Mouse (Mus musculus) limb, embryonic 11.5 days (tissue): ENCODE measurements at regions not wholly inside any gene's neighbourhood (a gene's known extent, or its start where the extent isn't known, plus 50 kb on each side); places are given as distances from the start of the nearest gene placed in this dataset.

Source experiments
- ATAC-seq: fragments of 200-750 bp; cut with Nextera tagmentation; 2 replicates; pipeline ENCODE4 v1.8.0; 2017; ENCODE audit warnings: low read depth; ENCODE audit not compliant: insufficient number of reproducible peaks, low FRiP score, low TSS enrichment
- DNase-seq: peaks from one replicate; pipeline ENCODE4 v3.0.0-alpha.2; 2015; ENCODE audit warnings: low spot score
- H3K27ac ChIP-seq: fragments of 300-500 bp; sonication (generic); replicated peaks from 2 replicates; pipeline ENCODE4 v1.5.1; 2014; ENCODE audit warnings: low read depth, mild to moderate bottlenecking, low read length
- H3K27me3 ChIP-seq: fragments of 300-500 bp; sonication (generic); 2 replicates; pipeline ENCODE4 v1.6.1; 2014; ENCODE audit warnings: mild to moderate bottlenecking, low read length, mixed read lengths; ENCODE audit not compliant: control insufficient read depth, insufficient read depth
- H3K36me3 ChIP-seq: fragments of 300-500 bp; sonication (generic); 2 replicates; pipeline ENCODE4 v1.6.1; 2014; ENCODE audit warnings: mild to moderate bottlenecking, low read length, moderate library complexity, mixed read lengths; ENCODE audit not compliant: control insufficient read depth, insufficient read depth
- H3K4me1 ChIP-seq: fragments of 300-500 bp; sonication (generic); 2 replicates; pipeline ENCODE4 v1.6.1; 2014; ENCODE audit warnings: low read length, mixed read lengths; ENCODE audit not compliant: control insufficient read depth, insufficient read depth
- H3K4me2 ChIP-seq: fragments of 300-500 bp; sonication (generic); 2 replicates; pipeline ENCODE4 v1.6.1; 2014; ENCODE audit warnings: low read depth, mild to moderate bottlenecking, moderate library complexity; ENCODE audit not compliant: severe bottlenecking
- H3K4me3 ChIP-seq: fragments of 300-500 bp; sonication (generic); 2 replicates; pipeline ENCODE4 v1.5.1; 2014; ENCODE audit warnings: low read depth, low read length
- H3K9ac ChIP-seq: fragments of 300-500 bp; sonication (generic); 2 replicates; pipeline ENCODE4 v1.6.1; 2014; ENCODE audit warnings: mild to moderate bottlenecking, low read length
- H3K9me3 ChIP-seq: fragments of 300-500 bp; sonication (generic); 2 replicates; pipeline ENCODE4 v1.6.1; 2016; ENCODE audit warnings: low read length; ENCODE audit not compliant: control insufficient read depth
- WGBS: fragments of 180-500 bp; shearing (Covaris S2); extraction: QIAGEN DNeasy Blood & Tissue Kit; methylation state at CpG from one replicate; pipeline ENCODE4 v1.1.7; 2014; 5-methylcytosine and 5-hydroxymethylcytosine counted together

DNA sequence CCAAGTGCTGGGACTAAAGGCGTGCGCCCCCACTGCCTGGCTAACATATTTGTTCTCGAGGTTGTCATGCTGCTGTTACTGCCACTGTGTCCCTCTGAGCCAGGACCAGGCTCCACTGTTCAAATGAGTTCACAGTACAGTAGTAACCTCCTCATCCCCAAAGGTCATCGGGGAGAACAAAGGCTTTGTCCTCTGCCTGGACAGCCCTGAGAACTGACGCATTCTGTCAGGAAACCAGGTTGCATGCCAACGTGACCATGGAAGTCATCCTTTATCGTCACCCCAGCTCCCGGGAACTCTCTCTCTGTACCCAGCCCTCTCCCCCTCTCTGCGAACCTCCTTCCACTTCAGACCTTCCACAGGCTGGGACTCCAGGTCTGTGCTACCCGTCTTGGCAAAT is 77.6 kb upstream of the Tbx3 start:
- no peak for DNase-seq
- no peak overlapping the region for H3K4me3 ChIP-seq

DNA sequence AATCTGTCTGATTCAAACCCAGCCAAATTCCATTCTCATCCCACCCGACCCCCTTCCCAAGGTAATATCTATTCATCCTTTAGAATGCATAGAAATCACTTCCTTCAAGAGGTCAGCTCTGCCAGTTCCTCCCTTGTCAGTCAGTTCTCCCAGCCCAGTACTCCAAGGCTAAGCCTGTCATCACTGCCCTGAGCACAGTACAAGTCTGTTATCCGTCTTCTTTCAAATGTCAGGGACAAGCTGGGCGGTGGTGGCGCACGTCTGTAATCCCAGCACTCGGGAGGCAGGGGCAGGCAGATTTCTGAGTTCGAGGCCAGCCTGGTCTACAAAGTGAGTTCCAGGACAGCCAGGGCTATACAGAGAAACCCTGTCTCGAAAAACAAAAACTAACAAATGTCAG is 75.9 kb upstream of the Tbx3 start:
- H3K36me3 ChIP-seq: no peaks in the 10 kb centered on the region
- ATAC-seq: no peak
- H3K27me3 ChIP-seq: no peaks in the 10 kb centered on the region
- H3K4me3 ChIP-seq: no peak overlapping the region
- 84% methylated on average over 8 of the region's 8 CpGs for WGBS
- H3K9ac ChIP-seq: no peak overlapping the region
- no peaks in the 10 kb centered on the region for H3K9me3 ChIP-seq
- H3K4me1 ChIP-seq: no peaks in the 10 kb centered on the region
- DNase-seq: no peak
- H3K27ac ChIP-seq: no peak overlapping the region
- no peak overlapping the region for H3K4me2 ChIP-seq

More for the DNA sequence above, 77.6 kb upstream of the Tbx3 start:
- no peak overlapping the region for H3K4me2 ChIP-seq
- peaks cover 4% of the 10 kb centered on the region for H3K4me1 ChIP-seq
- 83% methylated on average over 10 of the region's 10 CpGs for WGBS
- no peak overlapping the region for H3K27ac ChIP-seq
- no peaks in the 10 kb centered on the region for H3K27me3 ChIP-seq
- ATAC-seq: no peak
- H3K36me3 ChIP-seq: no peaks in the 10 kb centered on the region
- no peaks in the 10 kb centered on the region for H3K9me3 ChIP-seq
- no peak overlapping the region for H3K9ac ChIP-seq

DNA sequence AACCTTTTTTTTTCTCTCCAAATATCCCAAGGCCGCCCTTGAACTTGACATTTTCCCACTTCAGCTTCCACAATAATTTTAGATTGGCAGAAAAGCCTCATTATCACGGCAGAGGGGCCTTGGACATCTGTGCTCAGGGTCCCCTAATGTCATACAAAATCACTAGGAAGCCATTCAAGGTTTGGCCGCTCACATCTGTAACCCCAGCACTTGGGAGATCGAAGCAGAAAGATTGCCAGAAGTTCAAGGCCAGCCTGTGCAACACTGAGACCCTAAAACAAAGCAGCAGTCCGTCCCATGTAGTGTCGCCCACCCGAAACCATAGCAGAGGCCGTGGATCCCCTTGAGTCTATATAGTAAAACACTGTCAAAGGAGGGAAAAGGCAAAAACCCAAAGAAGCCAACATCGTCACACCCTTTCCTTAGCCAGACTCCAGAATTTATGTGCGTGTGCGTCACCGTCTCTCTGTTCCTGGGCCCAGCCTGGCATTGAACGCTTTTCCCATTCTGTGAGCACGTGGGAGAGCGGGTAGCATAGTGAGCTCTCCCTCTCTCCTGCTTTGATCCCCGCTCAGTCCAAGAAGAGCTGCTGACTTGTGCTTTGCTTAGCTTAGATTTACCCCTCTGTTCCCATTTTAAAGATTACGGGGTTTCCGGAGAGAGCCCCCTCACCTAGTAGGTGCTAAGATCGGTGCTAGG is 74.0 kb upstream of the Tbx3 start:
- no peaks in the 10 kb centered on the region for H3K27me3 ChIP-seq
- H3K9ac ChIP-seq: no peak overlapping the region
- no peak for ATAC-seq
- H3K4me3 ChIP-seq: no peak overlapping the region
- no peaks in the 10 kb centered on the region for H3K36me3 ChIP-seq
- no peak overlapping the region for H3K4me2 ChIP-seq
- H3K27ac ChIP-seq: no peak overlapping the region
- H3K4me1 ChIP-seq: no peaks in the 10 kb centered on the region
- no peak for DNase-seq
- 80% methylated on average over 19 of the region's 19 CpGs for WGBS
- H3K9me3 ChIP-seq: no peaks in the 10 kb centered on the region

DNA sequence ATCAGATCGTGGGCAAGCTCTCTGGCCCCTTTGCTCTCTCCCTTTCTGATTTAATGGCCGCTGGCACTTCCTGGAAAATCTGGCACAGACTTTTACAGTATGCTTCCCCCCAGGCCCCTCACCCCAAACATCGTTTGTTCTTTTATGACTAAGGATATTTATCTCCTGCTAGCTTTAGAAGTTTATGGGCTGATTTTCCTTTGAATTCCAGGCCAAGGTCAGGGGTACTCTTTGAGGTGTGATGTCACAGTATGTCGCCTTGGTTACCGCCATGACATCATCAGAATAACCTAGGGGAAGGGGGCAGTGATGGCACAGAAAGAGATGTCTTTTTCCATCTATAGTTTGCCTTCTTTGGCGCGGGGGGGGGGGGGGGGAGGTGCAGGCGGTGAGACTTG is 73.5 kb upstream of the Tbx3 start:
- Histone ChIP-seq H3K9me3 (no peaks in the 10 kb centered on the region), H3K4me1 (no peaks in the 10 kb centered on the region), H3K4me2 (no peak overlapping the region), H3K4me3 (no peak overlapping the region), H3K9ac (no peak overlapping the region), H3K27ac (no peak overlapping the region), H3K27me3 (no peaks in the 10 kb centered on the region), H3K36me3 (no peaks in the 10 kb centered on the region)
- ATAC-seq (no peak), DNase-seq (no peak)
- 53% methylated on average over 8 of the region's 8 CpGs for WGBS

DNA sequence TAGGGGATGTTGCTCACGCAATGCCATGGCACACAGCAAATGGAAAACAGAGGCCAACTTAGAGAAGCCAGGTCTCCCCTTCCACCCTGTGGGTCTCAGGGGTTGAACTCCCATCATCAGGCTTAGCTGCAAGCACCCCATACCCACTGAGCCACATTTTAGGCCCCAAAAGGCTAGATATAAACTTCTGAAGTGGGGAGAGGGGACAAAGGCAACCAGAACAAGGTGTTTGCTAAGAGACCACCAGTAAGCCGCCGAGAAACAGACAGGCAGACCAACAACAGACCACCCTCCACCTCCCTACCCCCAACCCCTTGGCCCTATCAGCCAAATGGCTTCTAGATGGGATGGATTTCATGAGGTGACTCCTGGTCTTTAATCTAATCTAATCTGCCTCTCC is 72.9 kb upstream of the Tbx3 start:
- Histone ChIP-seq H3K27ac (no peak overlapping the region), H3K36me3 (no peaks in the 10 kb centered on the region), H3K4me2 (no peak overlapping the region), H3K27me3 (no peaks in the 10 kb centered on the region), H3K9ac (no peak overlapping the region), H3K4me1 (no peaks in the 10 kb centered on the region), H3K9me3 (no peaks in the 10 kb centered on the region), H3K4me3 (no peak overlapping the region)
- ATAC-seq (no peak), DNase-seq (no peak)
- 45% methylated on average over 3 of the region's 3 CpGs for WGBS

DNA sequence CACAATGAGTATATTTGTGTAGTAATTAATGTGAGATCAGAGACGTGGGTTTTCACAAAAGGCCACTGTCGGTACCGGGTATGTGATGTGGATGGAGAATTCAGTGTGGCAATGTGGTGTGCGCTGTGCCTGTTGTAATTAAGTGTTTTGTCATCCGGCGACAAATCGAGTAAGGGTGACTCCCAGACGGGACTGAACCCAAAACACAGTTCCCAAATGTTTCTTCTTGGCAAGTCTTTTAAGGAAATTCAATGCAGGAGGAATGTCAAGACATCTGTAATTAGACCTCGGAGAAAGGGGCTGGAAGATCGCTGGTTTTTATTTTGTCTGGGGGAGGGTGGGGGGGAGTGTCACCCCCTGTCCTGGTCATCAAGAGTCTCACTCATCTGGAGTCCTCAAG is 72.3 kb upstream of the Tbx3 start:
- H3K36me3 ChIP-seq: no peaks in the 10 kb centered on the region
- H3K9ac ChIP-seq: no peak overlapping the region
- ATAC-seq: no peak
- H3K9me3 ChIP-seq: peaks cover 2% of the 10 kb centered on the region; the same call in 1 of the 2 replicates
- no peak overlapping the region for H3K4me2 ChIP-seq
- H3K4me1 ChIP-seq: no peaks in the 10 kb centered on the region
- no peaks in the 10 kb centered on the region for H3K27me3 ChIP-seq
- H3K27ac ChIP-seq: no peak overlapping the region
- DNase-seq: no peak
- 49% methylated on average over 10 of the region's 10 CpGs for WGBS
- H3K4me3 ChIP-seq: no peak overlapping the region

DNA sequence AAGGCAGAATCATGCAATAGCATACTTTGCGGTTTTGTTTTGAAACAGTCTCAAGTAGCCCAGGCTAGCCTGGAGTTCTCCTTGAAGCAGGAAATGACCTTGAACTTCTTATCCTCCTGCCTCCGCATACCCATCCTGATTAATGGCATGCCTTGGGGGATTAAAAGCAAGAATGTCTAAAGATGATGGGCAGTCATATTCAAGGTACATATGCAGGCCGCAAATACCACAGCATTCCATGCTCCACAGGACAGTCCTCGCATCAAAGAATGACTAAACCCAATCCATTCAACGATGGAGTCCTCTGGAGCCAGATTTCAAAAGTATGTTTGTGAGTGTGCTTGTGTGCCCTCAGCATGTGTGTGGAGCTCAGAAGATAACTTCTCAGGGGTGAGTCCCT is 69.1 kb upstream of the Tbx3 start:
- Histone ChIP-seq H3K36me3 (no peaks in the 10 kb centered on the region), H3K9ac (no peak overlapping the region), H3K27ac (no peak overlapping the region), H3K27me3 (no peaks in the 10 kb centered on the region), H3K4me2 (no peak overlapping the region), H3K4me3 (no peak overlapping the region), H3K9me3 (peaks cover 2% of the 10 kb centered on the region; the same call in 1 of the 2 replicates), H3K4me1 (no peaks in the 10 kb centered on the region)
- ATAC-seq (no peak), DNase-seq (no peak)
- 90% methylated on average over 5 of the region's 5 CpGs for WGBS

DNA sequence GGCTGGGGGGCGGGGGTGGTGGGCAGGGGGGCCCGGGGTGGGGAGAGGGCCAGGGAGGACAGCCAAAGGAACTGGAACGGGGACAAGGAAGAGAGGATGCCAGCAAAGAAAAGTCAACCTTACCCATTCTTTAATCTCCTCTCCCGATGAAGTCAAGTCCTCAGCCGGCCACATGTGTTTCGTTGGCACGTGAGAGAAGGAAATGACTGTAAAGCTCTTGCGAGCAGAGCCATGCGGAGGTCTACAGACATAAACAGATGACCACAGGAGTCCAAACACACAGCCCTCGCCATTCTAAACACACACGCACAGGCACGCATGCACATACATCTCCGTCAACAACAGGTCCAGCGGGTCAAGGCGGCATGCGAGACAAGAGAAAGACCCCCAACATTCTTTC is 68.5 kb upstream of the Tbx3 start:
- H3K9ac ChIP-seq: no peak overlapping the region
- no peak for ATAC-seq
- H3K4me2 ChIP-seq: no peak overlapping the region
- 62% methylated on average over 16 of the region's 16 CpGs for WGBS
- no peak overlapping the region for H3K27ac ChIP-seq
- H3K4me1 ChIP-seq: no peaks in the 10 kb centered on the region
- no peaks in the 10 kb centered on the region for H3K36me3 ChIP-seq
- no peak overlapping the region for H3K4me3 ChIP-seq
- H3K27me3 ChIP-seq: no peaks in the 10 kb centered on the region
- peaks cover 2% of the 10 kb centered on the region; the same call in 1 of the 2 replicates for H3K9me3 ChIP-seq
- DNase-seq: no peak

DNA sequence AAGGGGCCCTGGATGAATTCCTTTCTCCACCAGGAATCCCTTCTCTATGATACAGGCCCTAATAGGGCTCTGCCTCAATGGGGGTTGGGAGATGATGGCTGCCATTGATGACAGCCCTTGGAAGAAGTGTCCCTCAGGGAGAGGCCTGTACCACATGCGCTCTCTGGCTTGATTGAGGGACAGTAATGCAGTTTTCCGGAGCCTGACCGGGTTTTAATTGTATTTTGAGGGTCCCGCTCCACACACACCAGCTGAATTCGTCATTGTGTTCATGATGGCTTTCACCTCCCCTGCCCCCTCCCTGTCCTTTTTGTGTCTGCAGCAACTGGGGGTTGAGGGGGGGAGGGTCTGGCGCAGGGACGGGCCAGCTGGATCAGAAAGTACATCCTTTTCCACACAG is 65.0 kb upstream of the Tbx3 start:
- DNase-seq (no peak), ATAC-seq (no peak)
- WGBS: 61% methylated on average over 7 of the region's 7 CpGs
- H3K36me3 ChIP-seq: no peaks in the 10 kb centered on the region
- peaks cover 2% of the 10 kb centered on the region; the same call in 1 of the 2 replicates for H3K9me3 ChIP-seq
- H3K4me1 ChIP-seq: peaks cover 7% of the 10 kb centered on the region
- H3K27me3 ChIP-seq: 0 out of 2 replicates have a peak, but pooled peaks cover 3% of the 10 kb centered on the region
- H3K4me3 ChIP-seq: no peak overlapping the region
- H3K27ac ChIP-seq: no peak overlapping the region
- no peak overlapping the region for H3K4me2 ChIP-seq
- H3K9ac ChIP-seq: no peak overlapping the region
